12 mouse cellular contexts compared by ENCODE assay signal in the genomic region with DNA sequence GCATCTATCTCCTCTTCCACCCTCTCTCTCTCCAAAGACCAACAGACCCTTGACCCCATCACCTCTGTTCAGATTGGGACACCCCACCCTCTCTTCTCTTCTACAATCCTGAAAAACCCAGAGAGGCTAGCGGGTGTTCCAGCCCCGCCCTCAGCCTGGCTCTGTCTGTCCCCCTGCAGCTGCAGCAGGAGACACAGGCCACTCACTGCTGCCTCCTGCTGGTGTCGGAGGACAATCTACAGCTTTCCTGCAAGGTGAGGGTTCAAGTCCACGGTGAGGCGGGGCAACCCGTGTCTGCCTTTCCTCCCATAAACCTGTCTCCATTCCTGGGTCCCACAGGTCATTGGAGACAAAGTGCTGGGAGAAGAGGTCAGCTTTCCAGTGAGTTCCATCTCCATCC.
A peak's percentile ranks its signal among the peaks of the same experiment; 100 is the strongest.
DNase-seq lines count a peak whose midpoint lies in the region; ATAC-seq and TF ChIP-seq lines count a peak whose summit lies in the region.
"Had no signal": no experiment of that assay in that cellular context is flagged by ENCODE, and none has a peak within 500 bp of the region (broad histone marks: within the 10 kb centered on the region; RNA-seq: fewer than 3 reads in every experiment).

No protein-coding gene starts in this region.

- WGBS in kidney, postnatal 0 days: 76% methylated on average over 6 of the region's 6 CpGs

- peak; percentile 43; the same call in 1 of the 2 replicates for TF ChIP-seq CTCF in kidney, postnatal 0 days (IDR thresholded peaks at IDR 0.05; ENCODE audit: low read depth)

- no peak overlapping the region for H3K27ac ChIP-seq in kidney, postnatal 0 days
- H3K27ac ChIP-seq: forebrain, embryonic 15.5 days; kidney, embryonic 15.5 days; limb, embryonic 13.5 days; midbrain, embryonic 13.5 days had no signal

- peak; percentile 66 for DNase-seq in CD4-positive, CD25-positive, alpha-beta regulatory T cell, adult 2 months (ENCODE audit: low read depth, low spot score)
- no peak for DNase-seq in kidney, postnatal 0 days (ENCODE audit: low spot score)
- no peak for DNase-seq in kidney, postnatal 25 days
- DNase-seq in 3134 (ENCODE audit: extremely low read depth, insufficient read length, low spot score): peak; percentile 34
- peak; percentile 90 for DNase-seq in ZHBTc4 (ENCODE audit: low read depth, low spot score)
- DNase-seq in gastrocnemius, postnatal 36 days: no peak

- no peaks in the 10 kb centered on the region for H3K36me3 ChIP-seq in kidney, postnatal 0 days (ENCODE audit: insufficient read depth, low read length)
- H3K36me3 ChIP-seq: forebrain, embryonic 15.5 days; kidney, embryonic 15.5 days; limb, embryonic 13.5 days; midbrain, embryonic 13.5 days had no signal

- H3K4me3 ChIP-seq in kidney, postnatal 0 days (replicated peaks; ENCODE audit: low read depth, low read length): no peak overlapping the region
- H3K4me3 ChIP-seq: forebrain, embryonic 15.5 days; kidney, embryonic 15.5 days; limb, embryonic 13.5 days; midbrain, embryonic 13.5 days had no signal

- H3K27me3 ChIP-seq in kidney, postnatal 0 days (ENCODE audit: insufficient read depth, low read length): no peaks in the 10 kb centered on the region

- intact Hi-C loops in gastrocnemius, postnatal 36 days (cut with DNase I): loop anchor here (1.0 kb wide), 1 partner anchor 51 kb away; no protein-coding TSS in a partner anchor

- no peak overlapping the region for H3K4me2 ChIP-seq in kidney, postnatal 0 days (ENCODE audit: low read length)
- H3K4me2 ChIP-seq: forebrain, embryonic 15.5 days; kidney, embryonic 15.5 days; limb, embryonic 13.5 days; midbrain, embryonic 13.5 days had no signal

- no peak for ATAC-seq in CD4-positive, CD25-positive, alpha-beta regulatory T cell, adult 4 months
- no peak for ATAC-seq in kidney, postnatal 0 days (replicated peaks; ENCODE audit: low FRiP score, low read depth)
- no peak for ATAC-seq in monocyte, adult 5-6 weeks (replicated peaks; ENCODE audit: insufficient number of reproducible peaks, low FRiP score, low TSS enrichment, poor library complexity, severe bottlenecking)
- ATAC-seq: forebrain, embryonic 15.5 days; midbrain, embryonic 13.5 days had no signal

- H3K4me1 ChIP-seq in kidney, postnatal 0 days (replicated peaks; ENCODE audit: insufficient read depth, low read length): 0 out of 2 replicates have a peak, but pooled peaks cover 5% of the 10 kb centered on the region
- H3K4me1 ChIP-seq: forebrain, embryonic 15.5 days had no signal

- H3K9me3 ChIP-seq in kidney, postnatal 0 days (replicated peaks; ENCODE audit: low read length): no peaks in the 10 kb centered on the region
- H3K9me3 ChIP-seq: forebrain, embryonic 15.5 days; kidney, embryonic 15.5 days; midbrain, embryonic 13.5 days had no signal

- H3K9ac ChIP-seq in kidney, postnatal 0 days (ENCODE audit: low read depth, low read length): no peak overlapping the region
- H3K9ac ChIP-seq: forebrain, embryonic 15.5 days; kidney, embryonic 15.5 days; limb, embryonic 13.5 days; midbrain, embryonic 13.5 days had no signal

Comparison
In these comparisons a context has a peak if more than half of its experiments do, and no peak if none do; other contexts are left out.
1. DNase-seq: peak in CD4-positive, CD25-positive, alpha-beta regulatory T cell, adult 2 months (single experiment), 3134 (single experiment) and ZHBTc4 (single experiment); none in kidney, postnatal 0 days (single experiment), kidney, postnatal 25 days (0 of 2) and gastrocnemius, postnatal 36 days (0 of 2).